Mouse (Mus musculus): ENCODE data around the gene Gm49361. TPM values are rescaled to one million over a fixed set of nuclear protein-coding genes. Genes with fewer than 3 reads are reported as not detected.
"Not testable (repeated sequence)": the region's sequence is repeated elsewhere in the genome, so short reads cannot be mapped to it uniquely, and the experiment has no call there.

Gene Gm49361
- polyA plus RNA-seq, 1 experiment from 2014 or later, result not detected

GRCm38 (mm10) chr14:57758237-57758636, 12.3 kb upstream of the Gm49361 start, which contains the start of gene Lats2:
Gene Lats2, minus strand, starts transcription at chr14:57758388.
- Histone ChIP-seq H3K9ac (ENCODE audit: low read depth, low read length) (no peak within 1 kb of the TSS), H3K27me3 (ENCODE audit: control insufficient read depth, insufficient read depth, low read depth, low read length) (no peaks in the 10 kb centered on the region), H3K9me3 (replicated peaks; ENCODE audit: control insufficient read depth, low read length, poor library complexity, severe bottlenecking) (no peaks in the 10 kb centered on the region), H3K36me3 (ENCODE audit: control insufficient read depth, insufficient read depth, low read length) (no peaks in the 10 kb centered on the region), H3K4me3 (ENCODE audit: low read depth, low read length) (no peak within 1 kb of the TSS), H3K27ac (ENCODE audit: low read length) (no peak within 1 kb of the TSS), H3K4me2 (ENCODE audit: low read length) (no peak within 1 kb of the TSS), H3K4me1 (ENCODE audit: control insufficient read depth, insufficient read depth, low read length) (no peaks in the 10 kb centered on the region)
- 86% methylated on average over 4 of the region's 4 CpGs for WGBS
- ATAC-seq, result no peak

GRCm38 (mm10) chr14:57756094-57756493, 10.2 kb upstream of the Gm49361 start:
- ATAC-seq, result no peak

GRCm38 (mm10) chr14:57755661-57756060, 9.8 kb upstream of the Gm49361 start:
- H3K4me1 ChIP-seq (ENCODE audit: control insufficient read depth, insufficient read depth, low read length), result no peaks in the 10 kb centered on the region
- no peak overlapping the region for H3K4me2 ChIP-seq (ENCODE audit: low read length)
- no peaks in the 10 kb centered on the region for H3K9me3 ChIP-seq (replicated peaks; ENCODE audit: control insufficient read depth, low read length, poor library complexity, severe bottlenecking)
- no peak overlapping the region for H3K27ac ChIP-seq (ENCODE audit: low read length)
- H3K4me3 ChIP-seq (ENCODE audit: low read depth, low read length), result no peak overlapping the region
- no peak for ATAC-seq
- H3K9ac ChIP-seq (ENCODE audit: low read depth, low read length), result no peak overlapping the region
- WGBS, result 94% methylated on average over 2 of the region's 2 CpGs
- no peaks in the 10 kb centered on the region for H3K27me3 ChIP-seq (ENCODE audit: control insufficient read depth, insufficient read depth, low read depth, low read length)
- H3K36me3 ChIP-seq (ENCODE audit: control insufficient read depth, insufficient read depth, low read length), result no peaks in the 10 kb centered on the region

More at GRCm38 (mm10) chr14:57756094-57756493, 10.2 kb upstream of the Gm49361 start:
- Histone ChIP-seq H3K27ac (ENCODE audit: low read length) (no peak overlapping the region), H3K9me3 (replicated peaks; ENCODE audit: control insufficient read depth, low read length, poor library complexity, severe bottlenecking) (no peaks in the 10 kb centered on the region), H3K4me3 (ENCODE audit: low read depth, low read length) (no peak overlapping the region), H3K36me3 (ENCODE audit: control insufficient read depth, insufficient read depth, low read length) (no peaks in the 10 kb centered on the region), H3K27me3 (ENCODE audit: control insufficient read depth, insufficient read depth, low read depth, low read length) (no peaks in the 10 kb centered on the region), H3K9ac (ENCODE audit: low read depth, low read length) (no peak overlapping the region), H3K4me1 (ENCODE audit: control insufficient read depth, insufficient read depth, low read length) (no peaks in the 10 kb centered on the region), H3K4me2 (ENCODE audit: low read length) (no peak overlapping the region)
- 95% methylated on average over 4 of the region's 4 CpGs for WGBS

- Histone ChIP-seq H3K4me2 (ENCODE audit: low read length) (no peak overlapping the region), H3K4me1 (ENCODE audit: control insufficient read depth, insufficient read depth, low read length) (no peaks in the 10 kb centered on the region), H3K27ac (ENCODE audit: low read length) (no peak overlapping the region), H3K27me3 (ENCODE audit: control insufficient read depth, insufficient read depth, low read depth, low read length) (no peaks in the 10 kb centered on the region), H3K9me3 (replicated peaks; ENCODE audit: control insufficient read depth, low read length, poor library complexity, severe bottlenecking) (no peaks in the 10 kb centered on the region), H3K4me3 (ENCODE audit: low read depth, low read length) (no peak overlapping the region), H3K9ac (ENCODE audit: low read depth, low read length) (no peak overlapping the region), H3K36me3 (ENCODE audit: control insufficient read depth, insufficient read depth, low read length) (no peaks in the 10 kb centered on the region)
- ATAC-seq, result no peak
- WGBS, result 9% methylated on average over 9 of the region's 9 CpGs
Observed at GRCm38 (mm10) chr14:57753351-57753992, 7.6 kb upstream of the Gm49361 start.

GRCm38 (mm10) chr14:57751006-57751405, 5.1 kb upstream of the Gm49361 start:
- H3K27ac ChIP-seq (ENCODE audit: low read length); H3K4me1 ChIP-seq (ENCODE audit: control insufficient read depth, insufficient read depth, low read length); ATAC-seq; H3K4me3 ChIP-seq (ENCODE audit: low read depth, low read length); H3K9ac ChIP-seq (ENCODE audit: low read depth, low read length); H3K4me2 ChIP-seq (ENCODE audit: low read length); H3K9me3 ChIP-seq (replicated peaks; ENCODE audit: control insufficient read depth, low read length, poor library complexity, severe bottlenecking); H3K36me3 ChIP-seq (ENCODE audit: control insufficient read depth, insufficient read depth, low read length); H3K27me3 ChIP-seq (ENCODE audit: control insufficient read depth, insufficient read depth, low read depth, low read length): not testable (repeated sequence)

- no peak overlapping the region for H3K4me2 ChIP-seq (ENCODE audit: low read length)
- H3K36me3 ChIP-seq (ENCODE audit: control insufficient read depth, insufficient read depth, low read length), result no peaks in the 10 kb centered on the region
- no peak for ATAC-seq
- no peak overlapping the region for H3K27ac ChIP-seq (ENCODE audit: low read length)
- no peak overlapping the region for H3K4me3 ChIP-seq (ENCODE audit: low read depth, low read length)
- 74% methylated on average over 2 of the region's 2 CpGs for WGBS
- no peaks in the 10 kb centered on the region; the same call in 1 of the 2 replicates for H3K27me3 ChIP-seq (ENCODE audit: control insufficient read depth, insufficient read depth, low read depth, low read length)
- peaks cover 10% of the 10 kb centered on the region for H3K4me1 ChIP-seq (ENCODE audit: control insufficient read depth, insufficient read depth, low read length)
- H3K9ac ChIP-seq (ENCODE audit: low read depth, low read length), result no peak overlapping the region
- no peaks in the 10 kb centered on the region for H3K9me3 ChIP-seq (replicated peaks; ENCODE audit: control insufficient read depth, low read length, poor library complexity, severe bottlenecking)
Observed at GRCm38 (mm10) chr14:57749501-57749900, 3.6 kb upstream of the Gm49361 start.

GRCm38 (mm10) chr14:57745291-57745969, 473 bp downstream of the Gm49361 start:
- peak overlapping the region; percentile 80 for H3K27ac ChIP-seq (ENCODE audit: low read length)
- peaks cover 16% of the 10 kb centered on the region for H3K4me1 ChIP-seq (ENCODE audit: control insufficient read depth, insufficient read depth, low read length)
- WGBS, result 0% methylated on average over 42 of the region's 103 CpGs
- H3K9me3 ChIP-seq (replicated peaks; ENCODE audit: control insufficient read depth, low read length, poor library complexity, severe bottlenecking), result no peaks in the 10 kb centered on the region
- no peaks in the 10 kb centered on the region for H3K36me3 ChIP-seq (ENCODE audit: control insufficient read depth, insufficient read depth, low read length)
- peak overlapping the region; percentile 78 for H3K9ac ChIP-seq (ENCODE audit: low read depth, low read length)
- peak overlapping the region; percentile 96 for H3K4me2 ChIP-seq (ENCODE audit: low read length)
- H3K4me3 ChIP-seq (ENCODE audit: low read depth, low read length), result peak overlapping the region; percentile 91
- no peaks in the 10 kb centered on the region; the same call in 1 of the 2 replicates for H3K27me3 ChIP-seq (ENCODE audit: control insufficient read depth, insufficient read depth, low read depth, low read length)
- peak; percentile 71 for ATAC-seq

GRCm38 (mm10) chr14:57744547-57744946, 1.4 kb downstream of the Gm49361 start:
- H3K27ac ChIP-seq (ENCODE audit: low read length), result no peak overlapping the region
- no peaks in the 10 kb centered on the region for H3K36me3 ChIP-seq (ENCODE audit: control insufficient read depth, insufficient read depth, low read length)
- no peaks in the 10 kb centered on the region; the same call in 1 of the 2 replicates for H3K27me3 ChIP-seq (ENCODE audit: control insufficient read depth, insufficient read depth, low read depth, low read length)
- H3K9me3 ChIP-seq (replicated peaks; ENCODE audit: control insufficient read depth, low read length, poor library complexity, severe bottlenecking), result no peaks in the 10 kb centered on the region
- peak overlapping the region; percentile 91 for H3K4me3 ChIP-seq (ENCODE audit: low read depth, low read length)
- H3K4me1 ChIP-seq (ENCODE audit: control insufficient read depth, insufficient read depth, low read length), result peaks cover 16% of the 10 kb centered on the region
- peak overlapping the region; percentile 96 for H3K4me2 ChIP-seq (ENCODE audit: low read length)
- no peak overlapping the region for H3K9ac ChIP-seq (ENCODE audit: low read depth, low read length)
- whole genome bisulfite sequencing, result 1% methylated on average over 8 of the region's 8 CpGs
- ATAC-seq, result no peak

GRCm38 (mm10) chr14:57740651-57741050, 5.3 kb downstream of the Gm49361 start:
- Histone ChIP-seq H3K4me1 (ENCODE audit: control insufficient read depth, insufficient read depth, low read length) (peaks cover 12% of the 10 kb centered on the region), H3K4me2 (ENCODE audit: low read length) (no peak overlapping the region), H3K27me3 (ENCODE audit: control insufficient read depth, insufficient read depth, low read depth, low read length) (no peaks in the 10 kb centered on the region), H3K4me3 (ENCODE audit: low read depth, low read length) (no peak overlapping the region), H3K36me3 (ENCODE audit: control insufficient read depth, insufficient read depth, low read length) (no peaks in the 10 kb centered on the region), H3K9ac (ENCODE audit: low read depth, low read length) (no peak overlapping the region), H3K9me3 (replicated peaks; ENCODE audit: control insufficient read depth, low read length, poor library complexity, severe bottlenecking) (no peaks in the 10 kb centered on the region), H3K27ac (ENCODE audit: low read length) (no peak overlapping the region)
- WGBS, result 86% methylated on average over 8 of the region's 8 CpGs
- no peak for ATAC-seq

Data from midbrain, embryonic 16.5 days (tissue).